ENCODE assay signal across 17 mouse cellular contexts in genomic region chr2:127250291-127251008, GRCm38 (mm10). TPM values are rescaled to one million over a fixed set of nuclear protein-coding genes. Genes with fewer than 3 reads are reported as not detected.
A peak's percentile ranks its signal among the peaks of the same experiment; 100 is the strongest.
DNase-seq lines count a peak whose midpoint lies in the region; ATAC-seq and TF ChIP-seq lines count a peak whose summit lies in the region.
"Had no signal": no experiment of that assay in that cellular context is flagged by ENCODE, and none has a peak within 500 bp of the region (broad histone marks: within the 10 kb centered on the region; RNA-seq: fewer than 3 reads in every experiment).

No protein-coding gene starts in this region.

- H3K36me3 ChIP-seq in limb, embryonic 14.5 days (ENCODE audit: control insufficient read depth, insufficient read depth, low read length): peaks cover 27% of the 10 kb centered on the region
- peaks cover 30% of the 10 kb centered on the region for H3K36me3 ChIP-seq in limb, embryonic 10.5 days
- H3K36me3 ChIP-seq: midbrain, embryonic 15.5 days had no signal

- intact Hi-C loops in heart, postnatal 36 days (cut with DNase I): no loop called here

- H3K27me3 ChIP-seq in limb, embryonic 14.5 days (ENCODE audit: control insufficient read depth, insufficient read depth, low read length): no peaks in the 10 kb centered on the region
- no peaks in the 10 kb centered on the region for H3K27me3 ChIP-seq in limb, embryonic 10.5 days (ENCODE audit: low read depth, poor library complexity, severe bottlenecking)
- H3K27me3 ChIP-seq: embryonic facial prominence, embryonic 12.5 days; limb, embryonic 13.5 days; midbrain, embryonic 15.5 days had no signal

- DNase-seq in heart, adult 18-20 months: peak; percentile 23 to 39
- no peak for DNase-seq in heart, postnatal 36 days
- no peak for DNase-seq in limb, embryonic 14.5 days (ENCODE audit: low spot score)
- no peak for DNase-seq in limb, embryonic 10.5 days (ENCODE audit: low spot score)
- peak; percentile 41 for DNase-seq in gastrocnemius, postnatal 25 days
- DNase-seq in ovary, postnatal 10 days (ENCODE audit: low spot score): no peak
- DNase-seq: cerebellum, adult 8-10 months; kidney, adult 18-20 months; kidney, postnatal 25 days; right cerebral cortex, postnatal 14 days; thymus, postnatal 25 days had no signal

- H3K4me2 ChIP-seq in limb, embryonic 14.5 days (replicated peaks; ENCODE audit: low read depth, low read length, severe bottlenecking): no peak overlapping the region
- H3K4me2 ChIP-seq: embryonic facial prominence, embryonic 12.5 days; limb, embryonic 13.5 days had no signal

- no peak for ATAC-seq in limb, embryonic 14.5 days (ENCODE audit: low FRiP score, low read depth)
- 0 out of 2 replicates have a peak, but pooled peaks have one; percentile 5 for ATAC-seq in megakaryocyte-erythroid progenitor cell, adult 5-6 weeks (replicated peaks; ENCODE audit: low FRiP score, low TSS enrichment, poor library complexity, severe bottlenecking)
- ATAC-seq: lung, postnatal 0 days; midbrain, embryonic 15.5 days had no signal

- H3K9me3 ChIP-seq in limb, embryonic 14.5 days (ENCODE audit: control insufficient read depth, low read length): no peaks in the 10 kb centered on the region
- H3K9me3 ChIP-seq in limb, embryonic 10.5 days (replicated peaks): no peaks in the 10 kb centered on the region
- H3K9me3 ChIP-seq: embryonic facial prominence, embryonic 12.5 days; forebrain, embryonic 10.5 days; limb, embryonic 13.5 days; midbrain, embryonic 15.5 days had no signal

- no peak for TF ChIP-seq POLR2A in limb, embryonic 14.5 days (IDR thresholded peaks at IDR 0.05; ENCODE audit: borderline replicate concordance, extremely low read depth, insufficient read depth, insufficient read length)

- WGBS in limb, embryonic 14.5 days: 95% methylated on average over 9 of the region's 9 CpGs
- 92% methylated on average over 9 of the region's 9 CpGs for WGBS in limb, embryonic 10.5 days

- H3K9ac ChIP-seq in limb, embryonic 14.5 days (ENCODE audit: low read depth, low read length, severe bottlenecking): peak overlapping the region; percentile 25
- H3K9ac ChIP-seq: embryonic facial prominence, embryonic 12.5 days had no signal

- peaks cover 18% of the 10 kb centered on the region for H3K4me1 ChIP-seq in limb, embryonic 14.5 days (ENCODE audit: control insufficient read depth, insufficient read depth, low read length)
- peaks cover 32% of the 10 kb centered on the region for H3K4me1 ChIP-seq in limb, embryonic 10.5 days

- no peak overlapping the region for H3K27ac ChIP-seq in limb, embryonic 14.5 days (replicated peaks; ENCODE audit: low read depth, low read length)
- H3K27ac ChIP-seq in limb, embryonic 10.5 days: no peak overlapping the region
- H3K27ac ChIP-seq: embryonic facial prominence, embryonic 12.5 days; forebrain, embryonic 10.5 days; limb, embryonic 13.5 days; midbrain, embryonic 15.5 days had no signal

- no peak overlapping the region for H3K4me3 ChIP-seq in limb, embryonic 14.5 days (replicated peaks; ENCODE audit: low read length)
- H3K4me3 ChIP-seq in limb, embryonic 10.5 days: no peak overlapping the region
- H3K4me3 ChIP-seq: embryonic facial prominence, embryonic 12.5 days; limb, embryonic 13.5 days had no signal

RNA-seq across cellular contexts. Expression of gene Tmem127, which starts 2.7 kb away (rescaled TPM):
- 10 to 100 TPM; 26.4 to 28.8 TPM for total RNA-seq in heart, adult 18-20 months (2021)
- total RNA-seq in heart, postnatal 36 days (2021): 10 to 100 TPM; 27.9 to 28.3 TPM
- 36.2 and 51.2 TPM in 2 replicates for polyA plus RNA-seq in limb, embryonic 14.5 days (2012; rRNA removed)
- 22.7 and 26.6 TPM in 2 replicates for polyA plus RNA-seq in limb, embryonic 14.5 days (2014; fragmentation: Nextera tagmentation; extraction: Ambion mirVana)
- polyA plus RNA-seq in limb, embryonic 10.5 days (2016; fragmentation: Nextera tagmentation; extraction: Ambion mirVana): 21.8 and 26.3 TPM in 2 replicates
- 10 to 100 TPM; 22.2 to 23.6 TPM for total RNA-seq in gastrocnemius, postnatal 25 days (2021)
- 17.5 and 26.0 TPM in 2 replicates for total RNA-seq in megakaryocyte-erythroid progenitor cell, adult 5-6 weeks (2014; fragmentation: Nextera tagmentation)
- 38.7 and 39.5 TPM in 2 replicates for total RNA-seq in megakaryocyte-erythroid progenitor cell, adult 5-6 weeks (2017)

RNA-seq across cellular contexts. Expression of gene Ciao1, which starts 2.8 kb away (rescaled TPM):
- 10 to 100 TPM; 56.2 to 68.7 TPM for total RNA-seq in heart, adult 18-20 months (2021)
- total RNA-seq in heart, postnatal 36 days (2021): 10 to 100 TPM; 60.5 to 63.5 TPM
- polyA plus RNA-seq in limb, embryonic 14.5 days (2012; rRNA removed): 62.0 and 64.8 TPM in 2 replicates
- polyA plus RNA-seq in limb, embryonic 14.5 days (2014; fragmentation: Nextera tagmentation; extraction: Ambion mirVana): 63.1 and 64.2 TPM in 2 replicates
- 58.8 and 58.9 TPM in 2 replicates for polyA plus RNA-seq in limb, embryonic 10.5 days (2016; fragmentation: Nextera tagmentation; extraction: Ambion mirVana)
- total RNA-seq in gastrocnemius, postnatal 25 days (2021): 10 to 100 TPM; 40.8 to 42.9 TPM
- 39.4 and 40.1 TPM in 2 replicates for total RNA-seq in megakaryocyte-erythroid progenitor cell, adult 5-6 weeks (2014; fragmentation: Nextera tagmentation)
- 19.0 and 45.1 TPM in 2 replicates for total RNA-seq in megakaryocyte-erythroid progenitor cell, adult 5-6 weeks (2017)

RNA-seq across cellular contexts. Expression of gene Stard7, which starts 19.6 kb away (rescaled TPM):
- total RNA-seq in heart, adult 18-20 months (2021): 100 to 1,000 TPM; 157 to 176 TPM
- total RNA-seq in heart, postnatal 36 days (2021): 100 to 1,000 TPM; 157 to 170 TPM
- polyA plus RNA-seq in limb, embryonic 14.5 days (2012; rRNA removed): 60.8 and 63.7 TPM in 2 replicates
- 79.0 and 80.8 TPM in 2 replicates for polyA plus RNA-seq in limb, embryonic 14.5 days (2014; fragmentation: Nextera tagmentation; extraction: Ambion mirVana)
- 80.4 and 80.8 TPM in 2 replicates for polyA plus RNA-seq in limb, embryonic 10.5 days (2016; fragmentation: Nextera tagmentation; extraction: Ambion mirVana)
- total RNA-seq in gastrocnemius, postnatal 25 days (2021): 100 to 1,000 TPM in 1 of 2 experiments, 10 to 100 TPM in 1; 95.4 to 105 TPM
- total RNA-seq in megakaryocyte-erythroid progenitor cell, adult 5-6 weeks (2014; fragmentation: Nextera tagmentation): 97.7 and 109 TPM in 2 replicates
- total RNA-seq in megakaryocyte-erythroid progenitor cell, adult 5-6 weeks (2017): 130 and 141 TPM in 2 replicates

RNA-seq across cellular contexts. Expression of gene Snrnp200, which starts 42.3 kb away (rescaled TPM):
- 10 to 100 TPM; 65.2 to 66.4 TPM for total RNA-seq in heart, adult 18-20 months (2021)
- total RNA-seq in heart, postnatal 36 days (2021): 10 to 100 TPM; 64.8 to 71.2 TPM
- 75.0 and 75.7 TPM in 2 replicates for polyA plus RNA-seq in limb, embryonic 14.5 days (2012; rRNA removed)
- 69.4 and 75.4 TPM in 2 replicates for polyA plus RNA-seq in limb, embryonic 14.5 days (2014; fragmentation: Nextera tagmentation; extraction: Ambion mirVana)
- 103 and 113 TPM in 2 replicates for polyA plus RNA-seq in limb, embryonic 10.5 days (2016; fragmentation: Nextera tagmentation; extraction: Ambion mirVana)
- total RNA-seq in gastrocnemius, postnatal 25 days (2021): 10 to 100 TPM; 32.8 to 34.1 TPM
- total RNA-seq in megakaryocyte-erythroid progenitor cell, adult 5-6 weeks (2014; fragmentation: Nextera tagmentation): 99.4 and 122 TPM in 2 replicates
- total RNA-seq in megakaryocyte-erythroid progenitor cell, adult 5-6 weeks (2017): 202 and 255 TPM in 2 replicates

RNA-seq across cellular contexts. Expression of gene 1810024B03Rik, which starts 42.4 kb away (rescaled TPM):
- total RNA-seq in heart, adult 18-20 months (2021): under 1 TPM; 0.23 to 0.32 TPM
- total RNA-seq in heart, postnatal 36 days (2021): under 1 TPM; 0.17 to 0.38 TPM
- 1.1 and 2.4 TPM in 2 replicates for polyA plus RNA-seq in limb, embryonic 14.5 days (2012; rRNA removed)
- 1.6 and 1.7 TPM in 2 replicates for polyA plus RNA-seq in limb, embryonic 14.5 days (2014; fragmentation: Nextera tagmentation; extraction: Ambion mirVana)
- polyA plus RNA-seq in limb, embryonic 10.5 days (2016; fragmentation: Nextera tagmentation; extraction: Ambion mirVana): 1.7 and 2.5 TPM in 2 replicates
- under 1 TPM; 0.23 to 0.54 TPM for total RNA-seq in gastrocnemius, postnatal 25 days (2021)
- total RNA-seq in megakaryocyte-erythroid progenitor cell, adult 5-6 weeks (2014; fragmentation: Nextera tagmentation): 2.8 and 6.5 TPM in 2 replicates
- 1.6 and 2.6 TPM in 2 replicates for total RNA-seq in megakaryocyte-erythroid progenitor cell, adult 5-6 weeks (2017)

Comparison
In these comparisons a context has a peak if more than half of its experiments do, and no peak if none do; other contexts are left out.
1. DNase-seq: peak in heart, adult 18-20 months (2 of 2) and gastrocnemius, postnatal 25 days (single experiment); none in heart, postnatal 36 days (0 of 2), limb, embryonic 14.5 days (single experiment), limb, embryonic 10.5 days (single experiment) and ovary, postnatal 10 days (single experiment).